Mouse (Mus musculus): ENCODE results near the gene Magi2.
"Not testable (repeated sequence)": the region's sequence is repeated elsewhere in the genome, so short reads cannot be mapped to it uniquely, and the experiment has no call there.

Gene Magi2

DNA sequence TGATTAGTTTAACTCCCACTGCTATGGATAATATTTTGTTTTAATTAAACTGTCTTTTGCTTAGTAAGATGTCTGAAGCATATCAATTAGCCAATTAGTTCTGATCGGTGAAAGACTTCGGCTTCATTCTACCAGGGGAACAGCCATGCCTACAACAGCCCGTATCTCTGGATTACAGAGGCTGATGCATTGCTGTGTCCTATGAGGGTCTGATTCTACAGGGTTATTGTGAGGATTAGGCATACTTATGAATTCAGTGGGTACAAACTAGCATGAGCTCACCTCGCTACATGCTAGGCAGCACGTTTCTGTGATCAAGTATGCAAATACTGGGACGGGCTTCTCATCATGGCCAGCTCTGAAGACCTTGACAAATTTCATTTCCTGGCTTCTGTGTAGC is 1022.5 kb downstream of the Magi2 start:
- DNase-seq (ENCODE audit: low spot score): no peak

- DNase-seq (ENCODE audit: low spot score): no peak
Measured at GRCm38 (mm10) chr5:20251541-20251940, 1024.7 kb downstream of the Magi2 start.

DNA sequence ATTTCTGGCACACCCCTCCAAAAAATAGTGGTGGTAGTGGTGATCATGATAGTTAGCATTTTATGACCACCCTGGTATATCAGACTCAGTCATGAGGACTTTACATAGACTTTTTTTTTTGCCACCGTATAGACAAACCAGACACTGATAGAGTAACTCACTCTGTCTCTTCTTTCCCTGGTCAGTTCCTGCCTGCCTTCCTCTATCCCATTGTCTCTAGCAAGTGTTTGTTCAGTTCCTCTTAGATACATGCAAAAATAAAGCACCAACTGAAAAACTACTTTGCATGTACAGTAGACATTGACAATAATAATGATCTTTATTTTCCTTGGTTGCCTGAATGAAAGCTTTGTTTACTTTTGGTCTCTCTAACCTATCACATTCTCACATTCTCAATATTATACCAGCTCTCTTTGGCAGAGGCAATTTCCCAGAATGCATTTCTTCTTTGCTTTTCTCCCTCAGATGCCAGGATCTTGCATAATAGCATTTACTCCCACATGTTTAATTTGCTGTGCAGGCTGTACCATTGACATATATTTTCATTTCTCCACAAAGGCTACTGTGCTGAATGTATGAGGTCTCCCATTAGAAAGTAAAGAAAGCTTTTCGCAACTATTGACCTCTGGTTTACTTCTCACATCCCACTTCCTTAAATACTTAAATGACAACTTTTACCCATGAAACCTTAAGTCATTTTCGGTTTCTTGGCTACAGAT is 1029.5 kb downstream of the Magi2 start:
- no peak for DNase-seq (ENCODE audit: low spot score)

- no peak for DNase-seq (ENCODE audit: low spot score)
Measured at GRCm38 (mm10) chr5:20256933-20257332, 1030.1 kb downstream of the Magi2 start.

DNA sequence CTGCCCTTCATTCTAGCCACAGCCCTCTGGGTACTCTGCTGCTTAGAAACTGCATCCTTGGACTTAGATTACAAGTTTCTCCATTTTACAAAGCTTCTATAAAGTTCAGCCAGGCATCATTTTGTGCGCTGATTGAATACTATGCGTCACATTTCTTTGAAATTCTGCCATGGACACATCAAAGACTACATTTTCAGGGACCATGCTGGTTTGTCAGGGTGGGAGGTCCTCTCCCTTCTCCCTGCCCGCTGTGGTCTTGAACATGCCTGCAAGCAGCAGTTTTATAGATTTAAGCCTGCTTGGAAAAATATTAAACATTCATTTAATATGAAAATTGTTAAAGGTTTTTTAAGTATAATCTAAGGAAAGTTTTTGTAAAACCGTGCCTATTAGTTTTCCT is 1030.6 kb downstream of the Magi2 start:
- no peak for DNase-seq (ENCODE audit: low spot score)

GRCm38 (mm10) chr5:20259719-20260118 is 1032.9 kb downstream of the Magi2 start:
- no peak for DNase-seq (ENCODE audit: low spot score)

DNA sequence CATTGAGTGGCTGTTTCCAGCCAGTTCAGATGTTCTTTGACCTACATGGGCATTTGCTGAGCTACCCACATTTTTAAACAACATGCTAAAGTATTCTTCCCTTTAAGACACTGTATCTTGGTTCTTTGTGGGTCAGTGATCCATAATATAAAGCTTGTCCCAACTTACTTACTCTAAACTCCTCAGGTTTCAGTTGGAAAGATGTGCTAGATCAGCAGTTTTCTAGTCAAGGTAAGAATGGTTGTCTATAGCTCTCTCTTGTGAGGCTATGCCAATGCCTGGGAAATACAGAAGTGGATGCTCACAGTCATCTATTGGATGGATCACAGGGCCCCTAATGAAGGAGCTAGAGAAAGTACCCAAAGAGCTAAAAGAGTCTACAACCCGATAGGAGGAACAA is 1045.8 kb downstream of the Magi2 start:
- DNase-seq (ENCODE audit: low spot score): not testable (repeated sequence)

- DNase-seq (ENCODE audit: low spot score): no peak
Measured at GRCm38 (mm10) chr5:20275632-20276031, 1048.8 kb downstream of the Magi2 start.

- DNase-seq (ENCODE audit: low spot score): no peak
Measured at GRCm38 (mm10) chr5:20285080-20285840, 1058.4 kb downstream of the Magi2 start.

DNA sequence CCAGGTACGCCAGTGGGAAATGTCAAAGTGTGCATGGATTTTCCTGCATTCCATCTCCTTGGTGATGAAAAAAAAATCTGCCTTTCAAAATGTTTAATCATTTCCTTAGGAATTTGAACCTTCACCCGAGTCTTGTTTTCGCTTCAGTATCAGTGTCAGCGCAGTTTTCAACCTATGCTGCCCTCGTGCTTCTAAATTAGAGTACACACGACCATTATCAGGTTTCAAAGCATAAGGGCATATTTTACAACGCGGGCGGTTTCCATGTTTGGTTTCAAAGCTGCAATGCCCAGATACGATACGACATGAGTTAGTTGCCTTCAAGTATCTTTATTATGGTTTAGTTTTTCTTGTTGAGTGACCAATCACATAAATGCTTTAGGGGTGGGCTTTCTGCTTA is 1067.7 kb downstream of the Magi2 start:
- no peak for DNase-seq (ENCODE audit: low spot score)

- no peak for DNase-seq (ENCODE audit: low spot score)
Measured at GRCm38 (mm10) chr5:20299816-20300215, 1073.0 kb downstream of the Magi2 start.

- no peak for DNase-seq (ENCODE audit: low spot score)
Measured at GRCm38 (mm10) chr5:20303056-20303965, 1076.5 kb downstream of the Magi2 start.

GRCm38 (mm10) chr5:20320970-20321369 is 1094.1 kb downstream of the Magi2 start:
- no peak for DNase-seq (ENCODE audit: low spot score)

- no peak for DNase-seq (ENCODE audit: low spot score)
Measured at GRCm38 (mm10) chr5:20325290-20325689, 1098.5 kb downstream of the Magi2 start.

DNA sequence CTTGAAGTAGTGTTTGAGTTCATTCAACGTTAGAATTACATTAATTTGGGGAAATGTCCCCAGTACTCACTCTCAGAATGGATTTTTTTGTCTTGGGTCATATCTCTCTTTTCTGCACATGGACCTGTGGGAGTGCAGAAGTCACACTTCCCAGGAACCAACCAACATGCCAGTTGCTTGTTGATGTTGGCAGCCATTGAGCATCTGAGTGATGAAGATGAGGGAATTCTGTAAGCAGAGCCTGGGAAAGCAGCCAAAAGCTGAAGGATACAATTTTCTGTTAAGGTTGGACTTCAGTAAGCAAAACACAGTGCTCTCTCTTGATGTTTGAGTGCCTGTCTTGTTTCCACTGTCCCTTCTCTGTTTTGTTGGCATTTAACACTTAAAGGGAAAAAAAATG is 1102.1 kb downstream of the Magi2 start:
- no peak for DNase-seq (ENCODE audit: low spot score)

GRCm38 (mm10) chr5:20330025-20330424 is 1103.2 kb downstream of the Magi2 start:
- DNase-seq (ENCODE audit: low spot score): no peak

DNA sequence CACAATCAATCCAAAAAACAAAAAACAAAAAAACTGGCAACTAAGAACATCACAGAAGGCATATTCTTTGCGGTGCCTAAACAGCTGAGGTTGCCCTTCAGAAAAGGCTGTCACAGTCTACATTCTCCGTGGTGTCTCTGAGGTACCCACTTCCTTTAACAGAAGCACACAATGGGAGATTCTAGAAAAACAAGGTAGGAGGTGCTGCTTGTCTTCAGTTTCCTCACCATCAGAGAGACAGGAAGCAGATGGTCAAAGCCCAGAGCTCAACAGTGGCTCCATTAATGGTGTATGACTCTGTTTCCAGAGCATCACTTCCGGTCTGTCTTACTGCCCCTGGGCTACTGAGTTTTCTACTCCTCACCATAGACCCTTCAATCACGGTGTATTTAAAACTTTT is 1105.7 kb downstream of the Magi2 start:
- DNase-seq (ENCODE audit: low spot score): no peak

GRCm38 (mm10) chr5:20334549-20334948 is 1107.7 kb downstream of the Magi2 start:
- DNase-seq (ENCODE audit: low spot score): no peak

- DNase-seq (ENCODE audit: low spot score): no peak
Measured at GRCm38 (mm10) chr5:20352941-20353340, 1126.1 kb downstream of the Magi2 start.

GRCm38 (mm10) chr5:20358437-20358836 is 1131.6 kb downstream of the Magi2 start:
- no peak for DNase-seq (ENCODE audit: low spot score)

DNA sequence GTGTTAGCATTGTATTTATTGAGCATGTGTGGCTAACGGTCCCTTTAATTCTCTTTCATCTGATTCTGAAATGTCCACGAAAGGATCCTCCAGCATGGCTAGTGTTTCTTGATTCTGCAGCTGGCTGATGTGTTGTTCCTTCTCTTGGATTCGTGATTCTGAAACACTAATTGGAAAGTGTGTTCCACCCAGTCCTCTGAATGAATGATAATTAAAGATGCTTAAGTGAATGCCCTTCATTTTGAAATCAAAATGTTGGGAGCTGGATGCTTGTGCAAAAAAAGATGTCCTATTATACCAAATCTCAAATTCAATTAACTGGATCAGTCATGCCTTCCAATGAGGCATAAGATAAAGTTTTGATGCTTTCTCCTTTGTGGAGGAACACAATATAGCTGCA is 1132.2 kb downstream of the Magi2 start:
- DNase-seq (ENCODE audit: low spot score): no peak

DNA sequence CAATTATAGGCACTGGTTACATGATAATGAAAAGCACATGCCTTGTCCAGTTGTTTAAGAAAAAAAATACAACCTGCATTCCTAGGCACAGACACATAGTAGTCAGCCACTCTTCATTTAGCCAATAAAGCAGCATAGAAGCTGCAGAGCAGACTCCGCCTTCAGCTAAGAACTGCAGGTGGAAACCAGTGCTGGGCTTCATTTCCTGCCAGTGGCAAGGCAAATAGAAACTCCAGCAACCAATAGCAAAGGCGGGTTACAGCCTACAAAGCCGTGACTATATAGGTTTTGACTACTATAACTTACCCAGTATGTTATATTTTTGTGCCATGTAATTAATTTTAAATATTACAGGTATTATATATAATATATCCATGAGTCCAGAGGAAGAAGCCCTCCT is 1135.3 kb downstream of the Magi2 start:
- DNase-seq (ENCODE audit: low spot score): no peak

GRCm38 (mm10) chr5:20363216-20363615 is 1136.4 kb downstream of the Magi2 start:
- no peak for DNase-seq (ENCODE audit: low spot score)

Data from urinary bladder, postnatal 10 days (tissue).